Mouse (Mus musculus): Measurements from ENCODE around the gene Adgb.

Adgb gene

DNA sequence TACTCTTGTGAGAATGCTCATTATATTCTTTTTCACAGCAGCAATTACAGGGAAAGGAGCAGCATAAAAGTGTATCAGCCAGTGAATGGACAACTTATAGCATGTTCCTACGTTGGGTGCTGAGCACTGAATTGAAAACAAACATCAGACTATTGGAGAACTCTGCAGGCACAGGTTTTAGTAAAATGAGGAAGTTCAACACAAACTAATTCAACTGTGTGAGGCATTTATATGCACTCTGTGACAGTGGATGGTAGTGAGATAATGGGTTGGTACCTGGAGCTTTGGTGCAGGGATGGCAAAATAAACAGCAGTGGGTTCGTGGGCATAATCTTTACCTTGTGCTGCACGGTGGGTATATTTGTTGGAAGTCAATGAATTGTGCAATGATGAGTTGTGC is 121.6 kb downstream of the Adgb start:
- no peak for DNase-seq (ENCODE audit: low spot score)

GRCm38 (mm10) chr10:10343930-10344329 is 128.2 kb downstream of the Adgb start:
- DNase-seq (ENCODE audit: low spot score): no peak

DNA sequence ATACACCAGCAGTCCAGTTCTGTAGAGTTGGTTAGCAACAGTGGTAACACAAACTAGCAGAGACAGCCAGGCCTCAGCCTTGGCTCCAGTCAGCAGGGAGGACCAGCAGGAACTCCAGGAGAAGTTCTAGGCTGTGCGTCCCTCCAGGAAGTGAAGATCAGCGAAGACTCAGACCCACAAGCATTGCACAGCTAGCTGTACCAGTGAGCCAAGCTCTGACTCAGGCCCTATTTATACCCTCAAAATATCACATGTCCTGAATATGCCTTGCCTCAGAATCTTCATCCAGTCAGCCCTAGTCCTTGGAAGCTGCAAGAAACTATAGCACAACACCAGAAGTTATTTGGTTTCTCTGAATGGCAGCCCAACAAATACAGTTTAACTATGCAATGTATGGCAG is 146.6 kb downstream of the Adgb start:
- no peak for DNase-seq (ENCODE audit: low spot score)

DNA sequence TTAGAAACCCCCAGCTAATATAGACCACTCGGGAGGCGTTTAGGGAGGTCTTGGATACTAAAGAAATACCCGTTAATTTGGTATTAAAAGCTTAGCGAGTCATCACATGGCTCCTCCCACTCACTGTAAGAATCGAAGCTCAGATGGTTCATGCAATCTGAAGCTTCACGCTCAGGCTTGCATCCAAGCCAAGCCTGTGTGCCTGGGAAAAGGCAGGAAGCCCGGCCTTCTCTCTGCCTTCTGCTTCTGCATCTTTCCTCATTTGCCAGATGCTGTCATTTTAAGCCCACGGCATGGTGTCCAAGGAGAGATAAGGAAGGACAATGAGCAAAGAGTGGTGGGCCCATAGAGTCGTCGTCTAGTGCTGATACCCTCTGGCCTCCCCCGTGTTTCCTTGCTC is 149.2 kb downstream of the Adgb start:
- DNase-seq (ENCODE audit: low spot score): no peak

GRCm38 (mm10) chr10:10321119-10321781 is 150.9 kb downstream of the Adgb start:
- peak; percentile 54 for DNase-seq (ENCODE audit: low spot score)

DNA sequence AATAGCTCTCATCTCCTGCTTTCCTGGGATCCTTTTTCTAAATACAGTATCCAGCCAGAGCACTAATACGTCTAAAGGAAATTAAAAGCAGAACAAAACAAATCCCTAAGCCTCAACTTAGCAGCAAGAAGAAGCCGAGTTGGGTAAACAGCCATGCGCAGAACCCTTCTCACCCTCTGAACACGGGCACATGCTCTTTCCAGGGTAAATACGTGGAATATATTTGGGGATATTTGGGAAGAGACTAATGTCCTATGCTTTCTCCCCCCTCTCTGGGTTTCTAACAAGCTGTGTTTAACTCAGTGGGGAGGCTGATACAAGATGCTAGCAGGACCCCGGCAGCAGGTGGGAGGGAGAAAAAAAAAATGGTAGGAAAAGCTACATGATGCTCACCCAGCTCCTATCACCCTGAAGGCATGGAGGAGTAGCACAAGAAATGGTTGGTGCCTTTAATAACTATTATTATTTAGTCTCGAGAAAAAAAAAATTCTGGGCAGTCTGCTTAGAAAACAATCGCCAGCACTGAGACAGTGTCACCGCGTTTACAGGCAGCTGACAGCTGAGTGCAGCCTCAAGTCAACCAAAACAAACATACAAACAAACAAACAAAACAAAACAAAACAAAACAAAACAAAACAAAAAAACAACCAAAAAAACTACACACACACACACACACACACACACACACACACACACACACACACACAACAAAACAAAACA is 151.6 kb downstream of the Adgb start:
- no peak for DNase-seq (ENCODE audit: low spot score)

GRCm38 (mm10) chr10:10318086-10318485 is 154.0 kb downstream of the Adgb start:
- DNase-seq (ENCODE audit: low spot score): no peak

- DNase-seq (ENCODE audit: low spot score): no peak
Observed at GRCm38 (mm10) chr10:10315631-10316030, 156.5 kb downstream of the Adgb start.

GRCm38 (mm10) chr10:10314521-10314920 is 157.6 kb downstream of the Adgb start:
- DNase-seq (ENCODE audit: low spot score): no peak

DNA sequence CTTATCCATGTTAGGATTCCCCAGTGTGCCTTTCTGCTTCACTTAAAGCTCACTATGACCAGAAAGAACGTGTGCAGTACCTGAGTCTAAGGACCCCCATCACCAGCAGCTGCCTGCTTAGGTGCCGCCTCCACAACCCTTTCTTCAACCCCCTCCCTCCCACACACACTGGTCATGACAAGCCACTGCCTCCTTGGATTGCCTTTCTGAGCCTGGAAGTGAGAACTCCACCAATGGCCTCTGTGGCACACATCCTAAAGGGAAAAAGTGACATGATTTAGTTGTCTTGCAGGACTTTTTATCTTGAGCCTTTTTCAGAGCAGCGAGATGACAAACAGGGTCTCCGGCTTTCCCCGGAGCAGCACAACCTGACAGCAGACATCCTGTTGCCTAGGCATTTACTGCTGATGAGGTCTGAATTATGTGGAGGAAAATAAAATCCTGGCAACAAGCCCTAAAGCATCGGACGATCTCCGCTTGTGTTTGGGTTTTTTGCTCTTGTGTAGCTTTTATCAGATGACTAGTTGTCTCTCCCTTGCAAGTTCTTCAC is 162.2 kb downstream of the Adgb start:
- no peak for DNase-seq (ENCODE audit: low spot score)

DNA sequence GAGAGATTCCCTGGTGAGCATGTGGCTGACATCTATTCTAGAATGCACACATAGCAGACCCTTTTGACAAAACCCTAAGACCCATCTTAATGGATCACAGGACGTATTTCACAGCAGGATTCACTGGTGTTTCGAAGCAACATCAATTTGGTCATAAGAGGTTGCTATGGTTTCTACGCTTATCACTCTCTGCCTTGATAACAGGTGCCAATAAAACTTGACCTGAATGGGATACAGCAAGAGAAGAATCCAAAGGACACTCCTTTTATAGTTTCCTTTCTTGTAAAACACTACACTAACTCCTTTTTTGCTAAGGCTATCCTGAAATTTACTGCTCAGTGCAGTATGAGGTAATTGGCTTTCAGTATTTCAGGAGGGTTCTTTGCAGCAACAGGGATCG is 163.1 kb downstream of the Adgb start:
- no peak for DNase-seq (ENCODE audit: low spot score)

GRCm38 (mm10) chr10:10307384-10307783 is 164.7 kb downstream of the Adgb start:
- no peak for DNase-seq (ENCODE audit: low spot score)

GRCm38 (mm10) chr10:10304370-10304769 is 167.8 kb downstream of the Adgb start:
- DNase-seq (ENCODE audit: low spot score): no peak

DNA sequence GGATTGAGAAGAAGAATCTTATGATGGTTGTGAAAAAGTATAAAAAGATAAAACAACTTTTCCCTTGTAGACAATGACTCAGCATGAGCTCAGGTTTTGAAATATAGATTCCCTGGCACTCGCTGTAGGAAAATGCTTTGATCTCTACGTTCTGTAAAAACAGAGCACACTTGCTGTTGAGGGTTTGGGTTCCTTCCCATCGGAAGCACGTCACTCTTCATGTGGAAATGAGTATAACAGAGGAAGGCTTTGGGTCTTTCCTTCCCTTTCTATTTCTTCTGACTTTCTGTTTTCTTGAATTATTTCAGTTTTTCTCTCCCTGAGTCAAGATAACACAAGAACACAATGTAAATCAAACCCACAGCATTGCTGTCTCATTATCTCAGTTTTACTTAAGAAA is 170.4 kb downstream of the Adgb start:
- DNase-seq (ENCODE audit: low spot score): no peak

- no peak for DNase-seq (ENCODE audit: low spot score)
Observed at GRCm38 (mm10) chr10:10300915-10301439, 171.1 kb downstream of the Adgb start.

DNA sequence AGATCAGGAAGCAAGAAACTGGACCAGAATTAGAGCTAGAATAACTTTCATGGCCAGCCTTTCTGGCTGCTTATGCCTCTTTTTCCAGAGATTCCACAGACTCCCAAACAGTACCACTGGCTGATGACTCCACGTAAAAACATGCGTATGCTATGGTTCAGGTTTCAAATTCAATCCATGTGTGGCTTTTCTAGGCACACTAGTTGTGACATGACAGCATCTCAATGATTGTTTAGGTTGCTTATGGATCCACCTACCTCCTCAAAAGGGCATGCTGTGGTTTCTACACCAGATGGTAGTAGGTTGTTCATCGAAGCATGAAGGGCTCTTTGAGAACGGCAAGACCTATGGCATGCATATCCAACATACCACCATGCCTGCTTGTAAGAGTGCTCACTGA is 172.1 kb downstream of the Adgb start:
- no peak for DNase-seq (ENCODE audit: low spot score)

- no peak for DNase-seq (ENCODE audit: low spot score)
Observed at GRCm38 (mm10) chr10:10287221-10287867, 184.8 kb downstream of the Adgb start.

All from ovary, postnatal 14 days (tissue).